Mouse (Mus musculus) lung, embryonic 16.5 days (tissue): ENCODE results near the gene Tpk1. TPM values are rescaled to one million over a fixed set of nuclear protein-coding genes. Genes with fewer than 3 reads are reported as not detected.

ENCODE experiments used
- ATAC-seq: fragments of 200-750 bp; cut with Nextera tagmentation; 2 replicates; pipeline ENCODE4 v1.8.0; 2017; ENCODE audit warnings: low read depth, mild to moderate bottlenecking, moderate library complexity
- H3K27ac ChIP-seq: fragments of 300-500 bp; sonication (generic); 2 replicates; pipeline ENCODE4 v1.5.1; 2014; ENCODE audit warnings: mild to moderate bottlenecking, control low read depth, low read length
- H3K27me3 ChIP-seq: fragments of 300-500 bp; sonication (generic); 2 replicates; pipeline ENCODE4 v1.6.1; 2014; ENCODE audit warnings: low read depth, low read length, mixed read lengths; ENCODE audit not compliant: control insufficient read depth, insufficient read depth
- H3K36me3 ChIP-seq: fragments of 300-500 bp; sonication (generic); 2 replicates; pipeline ENCODE4 v1.6.1; 2014; ENCODE audit warnings: low read length; ENCODE audit not compliant: control insufficient read depth, insufficient read depth
- H3K4me1 ChIP-seq: fragments of 300-500 bp; sonication (generic); replicated peaks from 2 replicates; pipeline ENCODE4 v1.6.1; 2014; ENCODE audit warnings: low read length, mixed read lengths; ENCODE audit not compliant: control insufficient read depth, insufficient read depth
- H3K4me2 ChIP-seq: fragments of 300-500 bp; sonication (generic); 2 replicates; pipeline ENCODE4 v1.6.1; 2014; ENCODE audit warnings: low read depth, low read length, control low read depth
- H3K4me3 ChIP-seq: fragments of 300-500 bp; sonication (generic); 2 replicates; pipeline ENCODE4 v1.5.1; 2014; ENCODE audit warnings: mild to moderate bottlenecking, low read length, control low read depth
- H3K9ac ChIP-seq: fragments of 300-500 bp; sonication (generic); 2 replicates; pipeline ENCODE4 v1.6.1; 2014; ENCODE audit warnings: low read length, control low read depth
- H3K9me3 ChIP-seq: fragments of 300-500 bp; sonication (generic); 2 replicates; pipeline ENCODE4 v1.6.1; 2016; ENCODE audit warnings: low read length; ENCODE audit not compliant: control insufficient read depth
- WGBS: fragments of 180-500 bp; shearing (Covaris S2); extraction: QIAGEN DNeasy Blood & Tissue Kit; methylation state at CpG from one replicate; pipeline ENCODE4 v1.1.7; 2014; 5-methylcytosine and 5-hydroxymethylcytosine counted together
- polyA plus RNA-seq: library from polyadenylated mRNA; unstranded; fragments of >200 nt; fragmentation: Nextera tagmentation; extraction: Ambion mirVana; gene quantifications from 2 replicates; pipeline ENCODE4 v1.2.1, GENCODE M21; 2015

Gene Tpk1
- polyA plus RNA-seq, 1 experiment from 2014 or later = 13.0 TPM

DNA sequence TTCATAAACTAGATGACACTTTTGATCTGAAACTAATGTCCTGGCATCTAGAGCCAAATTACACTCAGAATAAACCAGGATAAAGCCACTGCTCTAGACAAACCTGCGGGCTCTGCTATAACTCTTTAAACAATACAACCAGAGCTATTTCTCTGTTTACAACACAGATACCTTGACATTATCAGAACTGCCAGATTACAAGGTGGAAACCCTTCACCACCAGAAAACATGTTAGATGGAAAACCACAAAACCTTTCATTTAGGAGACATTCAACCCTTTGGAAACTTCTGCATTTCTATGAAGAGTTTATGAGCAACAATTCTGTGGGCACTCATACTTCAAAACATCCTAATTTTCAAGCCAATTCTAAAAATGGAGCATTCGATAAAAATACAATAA, 20.4 kb downstream of the Tpk1 start:
- H3K9me3 ChIP-seq = no peaks in the 10 kb centered on the region
- no peaks in the 10 kb centered on the region for H3K4me1 ChIP-seq
- H3K27me3 ChIP-seq = no peaks in the 10 kb centered on the region
- H3K9ac ChIP-seq = no peak overlapping the region
- no peaks in the 10 kb centered on the region for H3K36me3 ChIP-seq
- 78% methylated on average over 2 of the region's 2 CpGs for WGBS
- H3K27ac ChIP-seq = no peak overlapping the region
- no peak for ATAC-seq
- no peak overlapping the region for H3K4me3 ChIP-seq
- no peak overlapping the region for H3K4me2 ChIP-seq

GRCm38 (mm10) chr6:43645105-43645504, 21.0 kb downstream of the Tpk1 start:
- H3K27me3 ChIP-seq = no peaks in the 10 kb centered on the region
- 79% methylated on average over 1 of the region's 1 CpGs for WGBS
- H3K9ac ChIP-seq = no peak overlapping the region

DNA sequence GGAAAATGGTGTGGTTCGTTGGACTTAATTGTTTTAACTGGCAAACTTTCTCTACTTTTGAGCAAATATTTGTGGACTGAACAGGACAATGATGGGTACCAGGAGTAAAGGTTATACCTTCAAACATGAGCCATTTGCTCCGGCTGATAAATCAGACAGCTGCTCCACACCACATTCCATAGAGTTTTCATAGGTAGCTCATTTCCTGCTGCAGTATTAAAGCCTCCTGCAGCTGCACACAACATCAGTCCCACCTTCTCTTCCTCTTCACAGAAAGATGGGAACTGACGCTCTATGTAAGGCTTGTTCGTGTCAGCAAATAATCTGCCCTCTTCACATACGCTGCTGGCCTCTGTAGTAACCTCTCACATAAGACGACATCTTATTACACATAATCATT, 22.4 kb downstream of the Tpk1 start:
- ATAC-seq = no peak
- 61% methylated on average over 6 of the region's 6 CpGs for WGBS

More at GRCm38 (mm10) chr6:43645105-43645504, 21.0 kb downstream of the Tpk1 start:
- Histone ChIP-seq H3K4me3 (no peak overlapping the region), H3K36me3 (no peaks in the 10 kb centered on the region), H3K9me3 (no peaks in the 10 kb centered on the region), H3K4me2 (no peak overlapping the region), H3K27ac (no peak overlapping the region), H3K4me1 (no peaks in the 10 kb centered on the region)
- no peak for ATAC-seq

DNA sequence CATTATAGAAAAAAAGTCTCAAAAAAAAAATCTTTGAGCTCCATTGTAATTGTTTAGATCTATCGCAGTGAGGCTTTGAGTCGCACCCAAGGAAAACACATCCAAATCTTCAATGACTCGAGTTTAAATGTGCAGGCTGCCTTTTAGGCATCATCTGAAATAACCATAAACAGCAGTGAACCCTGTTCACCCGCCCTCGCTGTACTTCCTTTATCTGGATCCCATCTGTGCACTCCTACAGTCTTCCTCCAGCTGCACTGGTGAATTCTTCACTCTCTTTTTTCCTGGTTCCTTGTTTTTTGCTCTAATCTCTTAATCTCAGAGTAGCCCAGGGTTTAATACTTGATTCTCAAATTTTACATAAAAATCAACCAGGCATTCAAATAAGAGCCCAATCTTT, 23.7 kb downstream of the Tpk1 start:
- Histone ChIP-seq H3K4me3 (no peak overlapping the region), H3K36me3 (no peaks in the 10 kb centered on the region), H3K4me1 (0 out of 2 replicates have a peak, but pooled peaks cover under 1% of the 10 kb centered on the region), H3K27me3 (no peaks in the 10 kb centered on the region), H3K4me2 (no peak overlapping the region), H3K9ac (no peak overlapping the region), H3K27ac (no peak overlapping the region), H3K9me3 (no peaks in the 10 kb centered on the region)
- WGBS = 62% methylated on average over 5 of the region's 5 CpGs
- no peak for ATAC-seq

More for the DNA sequence above, 22.4 kb downstream of the Tpk1 start:
- Histone ChIP-seq H3K4me2 (no peak overlapping the region), H3K36me3 (no peaks in the 10 kb centered on the region), H3K4me3 (no peak overlapping the region), H3K4me1 (no peaks in the 10 kb centered on the region), H3K27ac (no peak overlapping the region), H3K9ac (no peak overlapping the region), H3K27me3 (no peaks in the 10 kb centered on the region), H3K9me3 (no peaks in the 10 kb centered on the region)

DNA sequence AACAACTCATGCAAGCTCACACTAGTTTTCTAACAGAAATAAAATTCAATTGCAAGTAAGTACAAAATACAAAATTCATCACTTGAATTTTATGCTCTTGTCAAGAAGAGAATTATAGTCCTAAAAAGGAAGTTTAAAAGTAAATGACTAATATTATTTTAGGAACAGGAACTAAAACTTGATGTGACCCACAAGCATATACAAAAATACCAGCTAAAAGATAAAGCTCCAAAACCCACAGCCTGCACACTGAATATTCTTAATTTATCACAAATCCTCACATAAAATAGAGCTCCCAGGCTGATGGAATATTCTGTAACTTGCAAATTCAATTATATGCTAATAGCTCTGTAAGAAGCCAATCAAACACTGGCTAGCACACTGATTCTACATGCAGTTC, 25.5 kb downstream of the Tpk1 start:
- Histone ChIP-seq H3K27me3 (no peaks in the 10 kb centered on the region), H3K36me3 (no peaks in the 10 kb centered on the region)
- ATAC-seq = no peak

DNA sequence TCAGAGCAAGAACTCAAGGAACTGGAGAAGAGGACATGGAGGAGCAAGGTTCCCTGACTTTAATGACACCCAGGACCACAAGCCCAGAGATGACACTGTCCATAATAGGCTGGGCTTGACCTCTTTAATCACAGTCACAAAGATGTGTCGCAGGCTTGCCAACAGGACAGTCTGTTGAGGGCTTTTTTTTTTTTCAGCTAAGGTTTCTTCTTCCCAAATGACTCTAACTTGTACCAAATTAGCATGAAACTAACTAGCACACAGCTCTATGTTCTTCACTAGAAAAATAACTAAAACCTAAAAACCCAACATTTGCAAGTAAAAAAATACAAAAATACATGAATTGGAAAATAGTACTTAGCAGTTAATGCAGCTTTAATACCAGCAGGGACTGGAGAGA, 27.2 kb downstream of the Tpk1 start:
- H3K9ac ChIP-seq = no peak overlapping the region
- 0 out of 2 replicates have a peak, but pooled peaks cover 2% of the 10 kb centered on the region for H3K4me1 ChIP-seq
- 81% methylated on average over 1 of the region's 1 CpGs for WGBS
- no peak overlapping the region for H3K4me2 ChIP-seq
- no peaks in the 10 kb centered on the region for H3K27me3 ChIP-seq
- no peaks in the 10 kb centered on the region for H3K9me3 ChIP-seq
- H3K36me3 ChIP-seq = no peaks in the 10 kb centered on the region
- no peak overlapping the region for H3K4me3 ChIP-seq
- no peak overlapping the region for H3K27ac ChIP-seq
- no peak for ATAC-seq

More for the DNA sequence above, 25.5 kb downstream of the Tpk1 start:
- no peak overlapping the region for H3K27ac ChIP-seq
- H3K4me1 ChIP-seq = 0 out of 2 replicates have a peak, but pooled peaks cover 2% of the 10 kb centered on the region
- no peak overlapping the region for H3K9ac ChIP-seq
- H3K9me3 ChIP-seq = no peaks in the 10 kb centered on the region
- H3K4me2 ChIP-seq = no peak overlapping the region
- no peak overlapping the region for H3K4me3 ChIP-seq

DNA sequence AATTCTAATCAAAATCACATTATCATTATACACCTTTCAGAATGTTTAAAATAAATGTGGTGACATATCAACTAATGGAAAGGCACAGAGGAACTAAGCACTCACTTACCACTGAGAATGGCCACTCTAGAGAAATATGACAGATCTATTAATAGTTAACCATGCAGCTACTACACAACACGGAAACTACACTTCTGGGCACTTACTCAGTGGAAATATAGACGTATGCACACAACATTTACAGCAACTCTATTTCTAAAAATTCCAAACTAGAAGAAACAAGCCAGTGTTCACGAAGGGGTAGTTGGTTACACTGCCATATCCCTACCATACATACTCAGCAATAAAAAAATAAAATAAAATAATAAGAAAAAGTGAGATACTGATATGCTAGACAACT, 28.0 kb downstream of the Tpk1 start:
- Histone ChIP-seq H3K9ac (no peak overlapping the region), H3K4me3 (no peak overlapping the region), H3K9me3 (no peaks in the 10 kb centered on the region), H3K4me1 (0 out of 2 replicates have a peak, but pooled peaks cover 2% of the 10 kb centered on the region), H3K27ac (no peak overlapping the region), H3K27me3 (no peaks in the 10 kb centered on the region), H3K36me3 (no peaks in the 10 kb centered on the region), H3K4me2 (no peak overlapping the region)
- ATAC-seq = no peak
- 48% methylated on average over 3 of the region's 3 CpGs for WGBS

- Histone ChIP-seq H3K27ac (no peak overlapping the region), H3K4me2 (no peak overlapping the region), H3K36me3 (no peaks in the 10 kb centered on the region), H3K9ac (no peak overlapping the region), H3K9me3 (no peaks in the 10 kb centered on the region), H3K27me3 (no peaks in the 10 kb centered on the region), H3K4me3 (0 out of 2 replicates have a peak overlapping the region, but pooled peaks have one; percentile 6), H3K4me1 (0 out of 2 replicates have a peak, but pooled peaks cover 2% of the 10 kb centered on the region)
- 69% methylated on average over 11 of the region's 11 CpGs for WGBS
- peak; percentile 57; the same call in 1 of the 2 replicates for ATAC-seq
Observed at GRCm38 (mm10) chr6:43636980-43637638, 29.0 kb downstream of the Tpk1 start.

GRCm38 (mm10) chr6:43633308-43633963, 32.6 kb downstream of the Tpk1 start:
- Histone ChIP-seq H3K9me3 (no peaks in the 10 kb centered on the region), H3K27ac (no peak overlapping the region), H3K4me2 (no peak overlapping the region), H3K4me1 (0 out of 2 replicates have a peak, but pooled peaks cover 2% of the 10 kb centered on the region), H3K36me3 (no peaks in the 10 kb centered on the region), H3K27me3 (no peaks in the 10 kb centered on the region), H3K4me3 (no peak overlapping the region), H3K9ac (no peak overlapping the region)
- 85% methylated on average over 3 of the region's 3 CpGs for WGBS
- no peak for ATAC-seq
